Mouse (Mus musculus) neural tube, embryonic 11.5 days (tissue): ENCODE measurements around the gene BC107364. TPM values are rescaled to one million over a fixed set of nuclear protein-coding genes. Genes with fewer than 3 reads are reported as not detected.
"Not testable (repeated sequence)": the region's sequence is repeated elsewhere in the genome, so short reads cannot be mapped to it uniquely, and the experiment has no call there.

Experiments used
- ATAC-seq: fragments of 200-750 bp; cut with Nextera tagmentation; 2 replicates; pipeline ENCODE4 v1.8.0; 2017; ENCODE audit warnings: moderate number of reproducible peaks, mild to moderate bottlenecking, moderate TSS enrichment, moderate library complexity; ENCODE audit not compliant: insufficient read depth, low FRiP score, low TSS enrichment
- DNase-seq: peaks from one replicate; pipeline ENCODE4 v3.0.0-alpha.2; 2015; ENCODE audit warnings: low spot score
- H3K27ac ChIP-seq: fragments of 300-500 bp; sonication (generic); 2 replicates; pipeline ENCODE4 v1.5.1; 2014; ENCODE audit warnings: low read depth, mild to moderate bottlenecking, low read length
- H3K27me3 ChIP-seq: fragments of 300-500 bp; sonication (generic); 2 replicates; pipeline ENCODE4 v1.6.1; 2014; ENCODE audit warnings: mild to moderate bottlenecking, low read length, mixed read lengths; ENCODE audit not compliant: control insufficient read depth, insufficient read depth
- H3K36me3 ChIP-seq: fragments of 300-500 bp; sonication (generic); 2 replicates; pipeline ENCODE4 v1.6.1; 2014; ENCODE audit warnings: mild to moderate bottlenecking, low read length, moderate library complexity, mixed read lengths; ENCODE audit not compliant: control insufficient read depth, insufficient read depth
- H3K4me1 ChIP-seq: fragments of 300-500 bp; sonication (generic); 2 replicates; pipeline ENCODE4 v1.6.1; 2014; ENCODE audit warnings: low read length, mixed read lengths; ENCODE audit not compliant: control insufficient read depth, insufficient read depth
- H3K4me2 ChIP-seq: fragments of 300-500 bp; sonication (generic); 2 replicates; pipeline ENCODE4 v1.6.1; 2014; ENCODE audit warnings: low read depth, mild to moderate bottlenecking, moderate library complexity
- H3K4me3 ChIP-seq: fragments of 300-500 bp; sonication (generic); 2 replicates; pipeline ENCODE4 v1.5.1; 2014; ENCODE audit warnings: low read depth, low read length
- H3K9ac ChIP-seq: fragments of 300-500 bp; sonication (generic); 2 replicates; pipeline ENCODE4 v1.6.1; 2014; ENCODE audit warnings: mild to moderate bottlenecking, low read length
- H3K9me3 ChIP-seq: fragments of 300-500 bp; sonication (generic); 2 replicates; pipeline ENCODE4 v1.6.1; 2016; ENCODE audit warnings: low read length; ENCODE audit not compliant: control insufficient read depth
- WGBS: fragments of 180-500 bp; shearing (Covaris S2); extraction: QIAGEN DNeasy Blood & Tissue Kit; methylation state at CpG from one replicate; pipeline ENCODE4 v1.1.7; 2014; 5-methylcytosine and 5-hydroxymethylcytosine counted together
- polyA plus RNA-seq: library from polyadenylated mRNA; unstranded; fragments of >200 nt; fragmentation: Nextera tagmentation; extraction: Ambion mirVana; gene quantifications from 2 replicates; pipeline ENCODE4 v1.2.1, GENCODE M21; 2014

Gene BC107364
- polyA plus RNA-seq, 1 experiment from 2014 or later, result not detected

DNA sequence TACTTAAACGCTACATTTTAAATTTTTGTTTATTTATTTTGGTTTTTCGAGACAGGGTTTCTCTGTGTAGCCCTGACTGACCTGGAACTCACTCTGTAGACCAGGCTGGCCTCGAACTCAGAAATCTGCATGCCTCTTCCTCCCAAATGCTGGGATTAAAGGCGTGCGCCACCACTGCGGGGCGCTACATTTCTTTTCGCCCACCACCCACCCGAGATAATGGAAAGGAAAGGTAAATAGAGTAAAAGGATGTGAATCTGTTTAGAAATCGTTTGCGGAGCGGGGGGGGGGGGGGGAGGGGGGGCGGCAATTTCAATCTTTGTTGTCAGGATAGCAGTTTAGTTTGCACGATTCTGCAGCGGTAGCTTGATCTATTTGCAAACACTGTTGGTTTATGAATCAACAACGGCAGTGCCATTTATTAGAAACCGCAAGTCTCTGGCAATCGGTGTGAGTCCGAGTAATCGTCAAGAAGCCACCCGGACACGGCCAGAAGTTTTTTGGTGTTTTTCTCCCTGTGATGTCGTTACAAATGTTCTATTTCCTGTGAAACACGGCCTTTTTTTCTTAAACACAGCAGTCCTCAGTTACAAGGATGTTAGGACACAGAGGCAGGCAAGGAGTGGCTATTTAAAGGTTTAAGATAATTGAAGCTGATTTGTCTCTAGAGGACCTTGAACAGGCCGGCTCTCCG lies 35.6 kb upstream of the BC107364 start:
- Histone ChIP-seq H3K9ac (0 out of 2 replicates have a peak overlapping the region, but pooled peaks have one; percentile 22), H3K36me3 (no peaks in the 10 kb centered on the region), H3K9me3 (no peaks in the 10 kb centered on the region), H3K4me3 (peak overlapping the region; percentile 26), H3K27ac (peak overlapping the region; percentile 75), H3K4me1 (no peaks in the 10 kb centered on the region; the same call in 1 of the 2 replicates), H3K4me2 (peak overlapping the region; percentile 48), H3K27me3 (no peaks in the 10 kb centered on the region)
- DNase-seq (peak; percentile 63), ATAC-seq (no peak)
- 4% methylated on average over 26 of the region's 26 CpGs for WGBS

DNA sequence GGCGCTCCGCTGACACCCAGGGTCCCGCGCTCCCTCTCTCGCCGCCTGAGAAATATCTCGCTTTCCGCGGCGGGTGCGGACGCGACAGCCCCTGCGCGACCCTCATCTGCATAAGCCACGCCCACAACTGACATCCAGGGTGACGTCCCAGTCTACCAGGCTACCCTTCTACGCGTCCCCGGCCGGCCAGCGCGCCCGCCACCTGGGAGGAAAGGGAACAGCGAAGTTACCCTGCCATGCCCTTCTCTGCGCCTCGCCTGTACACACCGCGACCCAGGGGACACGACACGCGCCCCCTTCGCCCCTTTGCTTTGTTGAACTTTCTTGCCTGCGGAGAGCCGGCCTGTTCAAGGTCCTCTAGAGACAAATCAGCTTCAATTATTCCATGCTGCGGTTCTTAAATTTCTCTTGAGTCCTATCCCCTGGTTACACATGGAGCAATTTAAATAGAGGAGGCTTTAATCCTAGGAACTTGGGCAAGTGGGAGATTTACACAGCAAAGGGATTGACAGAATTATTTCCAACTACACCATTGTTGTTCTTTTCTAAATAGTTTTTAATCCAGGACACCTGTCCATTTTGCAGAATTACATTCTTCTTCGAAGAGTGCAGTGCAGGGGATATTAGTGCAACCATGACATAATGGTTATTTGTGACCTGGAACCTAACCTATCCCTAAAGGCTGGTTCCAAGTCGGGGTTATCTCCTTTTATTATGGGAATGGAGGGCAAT lies 34.9 kb upstream of the BC107364 start:
- not testable (repeated sequence) for DNase-seq
- ATAC-seq, result peak; percentile 83
- WGBS, result 15% methylated on average over 5 of the region's 38 CpGs

DNA sequence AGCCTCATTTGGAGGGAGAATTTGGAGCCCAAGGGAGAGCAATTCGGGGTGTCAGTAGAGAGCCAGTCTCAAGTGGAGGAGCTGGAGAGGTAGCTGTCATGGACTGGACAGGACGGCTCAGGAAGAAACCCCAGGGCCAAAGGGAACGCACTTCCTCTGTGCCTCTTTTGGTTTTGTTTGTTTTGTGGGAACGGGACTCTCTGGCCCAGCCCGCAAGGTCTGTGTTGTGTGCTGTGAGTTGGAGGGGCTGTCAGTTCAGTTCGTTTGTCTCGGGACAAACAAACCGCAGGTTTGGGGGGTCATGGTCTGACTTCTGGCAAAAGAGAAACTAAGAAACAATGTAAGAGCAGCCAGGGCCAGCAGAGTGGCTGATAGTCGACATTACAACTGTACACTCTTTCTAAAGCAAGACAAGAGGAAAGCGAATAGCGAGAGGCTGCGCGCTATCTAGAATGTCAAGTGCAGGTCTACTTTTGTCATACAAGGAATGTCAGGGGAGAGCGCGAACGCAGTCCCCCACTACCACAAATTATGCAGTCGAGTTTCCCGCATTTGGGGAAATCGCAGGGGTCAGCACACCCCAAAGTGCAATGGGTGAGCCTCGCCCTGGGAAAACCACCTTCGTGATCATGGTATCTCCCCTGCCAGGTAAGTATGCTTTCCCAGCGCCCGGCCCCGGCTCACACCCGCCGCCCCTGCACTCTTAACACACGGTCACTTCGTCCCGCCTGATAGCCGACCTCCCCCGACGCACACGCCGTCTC lies 34.1 kb upstream of the BC107364 start:
- DNase-seq, H3K4me1 ChIP-seq, H3K9ac ChIP-seq, H3K4me3 ChIP-seq, H3K27ac ChIP-seq, H3K9me3 ChIP-seq, H3K27me3 ChIP-seq, H3K4me2 ChIP-seq, H3K36me3 ChIP-seq: not testable (repeated sequence)
- 0% methylated on average over 3 of the region's 34 CpGs for WGBS
- ATAC-seq, result peak; percentile 58

More for the DNA sequence above, 34.9 kb upstream of the BC107364 start:
- not testable (repeated sequence) for H3K27me3 ChIP-seq, H3K27ac ChIP-seq, H3K4me1 ChIP-seq, H3K9me3 ChIP-seq, H3K9ac ChIP-seq, H3K36me3 ChIP-seq
- Histone ChIP-seq H3K4me3 (0 out of 2 replicates have a peak overlapping the region, but pooled peaks have one; percentile 18), H3K4me2 (peak overlapping the region; percentile 37)

DNA sequence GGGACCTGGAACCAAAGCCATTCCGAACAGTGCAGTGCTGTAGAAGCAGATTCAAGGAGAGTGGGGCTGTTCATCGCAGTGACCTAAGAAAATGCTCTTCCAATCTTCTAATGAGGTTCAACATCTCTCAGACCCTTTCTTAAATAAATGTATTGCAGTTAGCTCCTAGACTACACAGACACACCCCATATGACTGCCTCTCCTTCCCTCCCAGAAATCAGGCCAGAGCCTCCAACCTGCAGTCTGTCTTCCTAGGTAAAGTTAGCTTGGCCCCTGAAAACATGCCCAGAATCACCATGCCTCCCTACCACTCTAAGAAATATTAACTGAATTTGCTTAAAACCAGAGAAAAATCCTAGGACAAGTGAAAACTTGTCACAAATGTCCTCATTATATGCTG lies 33.3 kb upstream of the BC107364 start:
- no peaks in the 10 kb centered on the region; the same call in 1 of the 2 replicates for H3K4me1 ChIP-seq
- no peak overlapping the region for H3K9ac ChIP-seq
- H3K36me3 ChIP-seq, result no peaks in the 10 kb centered on the region
- WGBS, result 84% methylated on average over 2 of the region's 2 CpGs
- no peaks in the 10 kb centered on the region for H3K27me3 ChIP-seq
- H3K27ac ChIP-seq, result no peak overlapping the region
- H3K4me3 ChIP-seq, result no peak overlapping the region
- 0 out of 2 replicates have a peak overlapping the region, but pooled peaks have one; percentile 7 for H3K4me2 ChIP-seq
- no peak for DNase-seq
- no peak for ATAC-seq
- H3K9me3 ChIP-seq, result no peaks in the 10 kb centered on the region

DNA sequence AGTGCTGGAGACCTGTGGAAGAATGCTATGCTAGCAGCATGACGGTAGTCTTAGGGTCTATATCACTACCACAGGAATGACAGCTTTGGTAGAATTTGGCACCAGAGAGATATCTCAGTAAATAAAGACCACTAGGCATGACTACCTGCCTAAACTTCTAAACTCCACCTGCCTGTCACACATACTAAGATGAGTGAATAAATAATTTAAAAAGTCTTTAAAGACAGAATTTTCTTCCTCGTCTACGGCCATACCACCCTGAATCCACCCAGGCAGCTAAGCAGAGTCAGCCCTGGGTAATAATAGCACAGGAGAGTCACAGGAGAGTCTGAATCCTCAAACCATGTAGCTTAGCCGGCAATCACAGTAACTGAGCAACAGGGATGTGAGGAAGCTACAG lies 32.8 kb upstream of the BC107364 start:
- no peaks in the 10 kb centered on the region for H3K9me3 ChIP-seq
- H3K9ac ChIP-seq, result no peak overlapping the region
- H3K27me3 ChIP-seq, result no peaks in the 10 kb centered on the region
- no peaks in the 10 kb centered on the region for H3K36me3 ChIP-seq
- DNase-seq (no peak), ATAC-seq (no peak)
- 74% methylated on average over 4 of the region's 4 CpGs for WGBS
- H3K4me3 ChIP-seq, result no peak overlapping the region
- no peak overlapping the region for H3K27ac ChIP-seq
- no peaks in the 10 kb centered on the region; the same call in 1 of the 2 replicates for H3K4me1 ChIP-seq
- H3K4me2 ChIP-seq, result no peak overlapping the region

DNA sequence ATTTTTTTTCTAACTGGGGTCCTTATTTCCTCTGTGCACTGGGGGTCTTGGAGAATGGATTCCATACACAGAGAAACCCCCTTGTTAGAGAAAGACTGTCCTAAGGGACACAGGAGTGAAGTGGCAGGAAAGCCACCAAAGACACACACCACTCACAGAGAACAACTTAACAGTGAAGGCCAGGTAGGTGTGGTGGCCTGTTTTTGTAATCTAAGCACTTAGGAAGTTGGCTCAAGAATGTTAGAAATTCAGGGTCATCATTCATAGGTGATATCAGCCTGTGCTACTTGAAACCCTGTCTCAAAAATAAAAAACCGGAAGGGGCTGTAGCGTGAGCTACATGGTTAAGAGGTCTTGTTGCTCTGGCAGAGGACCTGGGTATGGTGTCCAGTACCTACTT lies 31.8 kb upstream of the BC107364 start:
- Histone ChIP-seq H3K4me1 (no peaks in the 10 kb centered on the region; the same call in 1 of the 2 replicates), H3K9me3 (no peaks in the 10 kb centered on the region), H3K27ac (no peak overlapping the region), H3K36me3 (no peaks in the 10 kb centered on the region), H3K4me3 (no peak overlapping the region), H3K27me3 (no peaks in the 10 kb centered on the region), H3K4me2 (no peak overlapping the region), H3K9ac (no peak overlapping the region)
- ATAC-seq, result no peak
- 97% methylated on average over 2 of the region's 2 CpGs for WGBS
- no peak for DNase-seq

DNA sequence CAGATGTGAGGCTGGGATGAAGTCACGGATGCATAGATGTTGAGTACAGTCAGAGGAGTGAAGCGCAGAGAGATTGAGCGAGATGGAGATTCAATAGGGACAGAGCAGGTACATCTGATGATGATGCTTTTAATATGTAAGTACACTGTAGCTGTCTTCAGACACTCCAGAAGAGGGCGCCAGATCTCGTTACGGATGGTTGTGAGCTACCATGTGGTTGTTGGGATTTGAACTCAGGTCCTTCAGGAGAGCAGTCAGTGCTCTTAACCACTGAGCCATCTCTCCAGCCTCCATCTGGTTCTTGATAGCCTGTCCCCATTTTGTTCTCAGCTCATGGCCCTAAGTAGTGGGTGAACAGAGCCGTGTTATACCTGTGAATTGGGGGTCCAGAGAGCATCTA lies 30.9 kb upstream of the BC107364 start:
- WGBS, result 57% methylated on average over 7 of the region's 7 CpGs
- H3K27ac ChIP-seq, H3K9ac ChIP-seq, H3K9me3 ChIP-seq, H3K4me2 ChIP-seq, H3K27me3 ChIP-seq, DNase-seq, H3K4me3 ChIP-seq, H3K36me3 ChIP-seq, ATAC-seq, H3K4me1 ChIP-seq: not testable (repeated sequence)

DNA sequence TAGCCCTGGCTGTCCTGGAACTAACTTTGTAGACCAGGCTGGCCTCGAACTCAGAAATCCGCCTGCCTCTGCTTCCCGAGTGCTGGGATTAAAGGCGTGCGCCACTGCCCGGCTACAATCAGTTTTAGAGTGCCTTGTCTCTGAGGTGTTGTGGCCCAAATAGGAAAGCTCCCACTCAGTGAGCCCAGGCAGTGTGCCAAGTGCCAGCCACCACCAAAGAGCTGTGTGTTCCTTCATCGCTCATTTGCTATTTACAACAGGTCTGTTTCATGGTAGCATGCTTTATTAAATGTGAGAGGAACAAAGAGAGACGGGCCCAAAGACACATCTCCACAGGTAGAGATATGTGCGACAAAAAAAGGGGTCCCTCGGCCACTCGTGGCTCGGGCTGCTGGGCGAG lies 30.3 kb upstream of the BC107364 start:
- Histone ChIP-seq H3K27me3 (peaks cover 4% of the 10 kb centered on the region; the same call in 1 of the 2 replicates), H3K9ac (no peak overlapping the region), H3K4me1 (no peaks in the 10 kb centered on the region), H3K27ac (no peak overlapping the region), H3K4me2 (no peak overlapping the region), H3K36me3 (no peaks in the 10 kb centered on the region), H3K9me3 (no peaks in the 10 kb centered on the region), H3K4me3 (no peak overlapping the region)
- ATAC-seq (no peak), DNase-seq (no peak)
- 88% methylated on average over 13 of the region's 13 CpGs for WGBS
